Mouse (Mus musculus): Measurements from ENCODE around the gene Olfr596.
"Not testable (repeated sequence)": the region's sequence is repeated elsewhere in the genome, so short reads cannot be mapped to it uniquely, and the experiment has no call there.

Gene Olfr596

DNA sequence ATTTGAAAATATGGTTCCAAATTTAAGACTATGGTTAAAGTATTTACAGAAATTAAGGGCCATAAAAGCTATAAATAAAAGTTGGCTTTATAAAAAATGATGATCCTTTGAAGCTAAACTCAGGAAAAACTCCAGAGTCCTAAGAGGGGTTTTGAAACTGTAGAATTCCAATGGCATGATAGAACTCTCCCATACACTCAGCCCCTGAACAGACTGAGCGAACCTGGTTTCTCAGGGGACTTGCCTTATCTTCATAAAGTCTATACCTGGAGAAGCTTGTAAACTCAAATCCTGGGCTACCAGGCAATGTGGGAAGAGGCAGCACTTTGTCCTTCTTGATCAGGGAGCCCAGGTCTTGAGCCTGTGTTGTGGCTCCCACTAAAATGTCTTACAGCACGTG is at the start of gene Olfr596:
TSS of gene Olfr596 (plus strand) at position 301 of the 400 bp plus-strand sequence.
- DNase-seq (ENCODE audit: low spot score): not testable (repeated sequence)

DNA sequence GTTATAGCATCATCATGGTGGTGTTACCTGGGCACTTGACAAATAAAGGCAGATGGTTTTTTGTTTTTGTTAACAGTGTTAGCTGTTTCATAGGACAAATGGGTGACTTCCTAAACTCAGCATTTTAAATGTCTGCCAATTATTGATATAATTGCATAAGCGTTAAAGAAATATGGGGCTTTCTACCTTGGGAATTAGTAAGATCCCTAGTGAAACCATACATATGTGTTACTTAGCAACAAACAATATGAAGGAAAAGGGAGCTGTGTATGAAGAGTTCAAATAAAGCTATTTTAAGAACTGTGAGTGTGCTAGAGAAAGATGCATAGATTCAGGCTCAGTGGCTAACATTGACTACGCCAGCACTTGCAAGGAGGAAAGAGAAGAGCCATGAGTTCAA is 10.6 kb downstream of the Olfr596 start, which contains the start of gene Olfr597:
TSS of gene Olfr597 (plus strand) at position 301 of the 400 bp plus-strand sequence.
- DNase-seq (ENCODE audit: low spot score): not testable (repeated sequence)

DNA sequence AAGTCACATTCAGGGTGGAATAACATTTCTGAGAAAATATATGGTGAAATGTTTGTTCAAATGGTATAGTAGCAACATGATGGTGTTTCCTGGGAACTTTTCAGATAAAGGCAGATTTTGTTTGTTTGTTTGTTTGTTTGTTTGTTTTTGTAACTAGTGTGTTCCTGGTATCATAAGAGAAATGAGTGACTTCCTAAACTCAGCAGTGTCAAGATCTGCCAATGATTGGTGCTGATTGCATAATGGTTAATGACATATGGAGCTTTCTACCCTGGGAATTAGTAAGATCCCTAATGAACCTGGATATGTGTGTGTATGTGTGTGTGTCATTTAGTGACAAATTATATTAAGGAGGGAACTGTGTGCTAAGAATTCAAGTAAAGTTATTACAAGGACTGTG is 17.8 kb downstream of the Olfr596 start, which contains the start of gene Olfr598:
TSS of gene Olfr598 (plus strand) at position 301 of the 400 bp plus-strand sequence.
- DNase-seq (ENCODE audit: low spot score): no peak

DNA sequence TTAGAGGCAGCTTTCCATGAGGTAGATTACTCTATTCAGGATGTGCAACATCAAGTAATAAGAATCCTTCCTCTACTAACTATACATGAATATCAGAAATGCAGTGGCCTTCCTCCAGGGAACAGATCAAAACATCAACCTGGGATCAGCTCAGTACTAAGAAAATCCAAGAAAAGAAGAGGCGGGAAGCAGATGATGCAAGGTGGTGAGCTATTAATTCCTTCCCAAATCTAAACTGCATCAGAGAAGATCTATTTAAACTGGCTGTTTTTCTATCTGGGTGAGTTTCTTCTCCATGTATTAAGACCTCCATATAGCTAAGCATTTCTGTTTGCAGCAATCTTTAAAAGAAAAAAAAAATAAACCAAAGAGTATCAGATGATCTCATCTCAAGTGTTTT is 30.2 kb downstream of the Olfr596 start, which contains the start of gene Olfr599:
TSS of gene Olfr599 (plus strand) at position 301 of the 400 bp plus-strand sequence.
- DNase-seq (ENCODE audit: low spot score): no peak

DNA sequence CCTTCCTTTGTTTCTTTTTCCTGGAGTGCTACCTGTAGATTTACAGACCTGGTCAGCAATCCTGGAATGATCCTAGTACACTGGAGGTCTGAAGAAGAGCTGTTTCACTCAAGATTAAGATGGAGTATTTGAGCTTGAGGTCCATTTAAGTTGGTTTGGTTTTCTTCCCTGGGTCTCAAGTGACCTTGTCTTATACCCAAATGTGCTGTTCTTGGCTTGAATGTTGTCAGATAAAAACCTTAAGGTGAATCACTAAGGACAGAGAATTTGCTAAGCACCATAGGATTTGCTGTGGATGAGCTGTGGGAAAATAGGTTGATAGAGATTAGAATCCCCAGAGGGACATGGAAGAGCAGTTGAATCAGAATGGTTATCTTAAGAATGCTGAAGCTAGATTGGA is 44.1 kb downstream of the Olfr596 start, which contains the start of gene Olfr600:
TSS of gene Olfr600 (minus strand) at position 101 of the 400 bp plus-strand sequence.
- DNase-seq (ENCODE audit: low spot score): no peak

Measured in testis, postnatal 10 days (tissue).